Mouse (Mus musculus): Measurements from ENCODE around the gene Sh3bp1. TPM values are rescaled to one million over a fixed set of nuclear protein-coding genes. Genes with fewer than 3 reads are reported as not detected.

Sh3bp1 gene
- polyA plus RNA-seq, 1 experiment from 2014 or later, result 22.7 TPM

- H3K27ac ChIP-seq (replicated peaks), result no peak overlapping the region
- H3K9me3 ChIP-seq (ENCODE audit: control insufficient read depth, low read length), result no peaks in the 10 kb centered on the region
- H3K4me2 ChIP-seq (replicated peaks; ENCODE audit: low read depth), result no peak overlapping the region
- ATAC-seq (ENCODE audit: low FRiP score, low TSS enrichment) (no peak), DNase-seq (ENCODE audit: low spot score) (no peak)
- H3K4me3 ChIP-seq (ENCODE audit: low read depth, low read length), result no peak overlapping the region
- H3K36me3 ChIP-seq (ENCODE audit: control insufficient read depth, insufficient read depth, low read length), result no peaks in the 10 kb centered on the region
- TF ChIP-seq EP300 (optimal IDR thresholded peaks at IDR 0.05), result no peak
- TF ChIP-seq CTCF (IDR thresholded peaks at IDR 0.05; ENCODE audit: low read depth), result no peak
- H3K9ac ChIP-seq (ENCODE audit: low read length), result no peak overlapping the region
- WGBS, result 62% methylated on average over 7 of the region's 7 CpGs
- no peaks in the 10 kb centered on the region for H3K27me3 ChIP-seq (ENCODE audit: control insufficient read depth, insufficient read depth, low read length)
- no peaks in the 10 kb centered on the region for H3K4me1 ChIP-seq (replicated peaks; ENCODE audit: control insufficient read depth, insufficient read depth)
These were observed 42.6 kb upstream of the Sh3bp1 start for GRCm38 (mm10) chr15:78857009-78857408.

- Histone ChIP-seq H3K9ac (ENCODE audit: low read length) (0 out of 2 replicates have a peak overlapping the region, but pooled peaks have one; percentile 4), H3K27me3 (ENCODE audit: control insufficient read depth, insufficient read depth, low read length) (no peaks in the 10 kb centered on the region), H3K9me3 (ENCODE audit: control insufficient read depth, low read length) (no peaks in the 10 kb centered on the region), H3K4me3 (ENCODE audit: low read depth, low read length) (no peak overlapping the region), H3K27ac (replicated peaks) (no peak overlapping the region), H3K4me1 (replicated peaks; ENCODE audit: control insufficient read depth, insufficient read depth) (no peaks in the 10 kb centered on the region), H3K4me2 (replicated peaks; ENCODE audit: low read depth) (no peak overlapping the region), H3K36me3 (ENCODE audit: control insufficient read depth, insufficient read depth, low read length) (no peaks in the 10 kb centered on the region)
- DNase-seq (ENCODE audit: low spot score) (no peak), ATAC-seq (ENCODE audit: low FRiP score, low TSS enrichment) (no peak)
- 75% methylated on average over 4 of the region's 4 CpGs for WGBS
- TF ChIP-seq CTCF (IDR thresholded peaks at IDR 0.05; ENCODE audit: low read depth), result no peak
- TF ChIP-seq EP300 (optimal IDR thresholded peaks at IDR 0.05), result no peak
These were observed 40.3 kb upstream of the Sh3bp1 start for GRCm38 (mm10) chr15:78859311-78859710.

- Histone ChIP-seq H3K27me3 (ENCODE audit: control insufficient read depth, insufficient read depth, low read length) (no peaks in the 10 kb centered on the region), H3K4me2 (replicated peaks; ENCODE audit: low read depth) (no peak overlapping the region), H3K4me1 (replicated peaks; ENCODE audit: control insufficient read depth, insufficient read depth) (no peaks in the 10 kb centered on the region), H3K36me3 (ENCODE audit: control insufficient read depth, insufficient read depth, low read length) (no peaks in the 10 kb centered on the region), H3K9ac (ENCODE audit: low read length) (no peak overlapping the region), H3K9me3 (ENCODE audit: control insufficient read depth, low read length) (no peaks in the 10 kb centered on the region), H3K27ac (replicated peaks) (no peak overlapping the region), H3K4me3 (ENCODE audit: low read depth, low read length) (no peak overlapping the region)
- 62% methylated on average over 6 of the region's 6 CpGs for WGBS
- TF ChIP-seq CTCF (IDR thresholded peaks at IDR 0.05; ENCODE audit: low read depth) (no peak), EP300 (optimal IDR thresholded peaks at IDR 0.05) (no peak)
- ATAC-seq (ENCODE audit: low FRiP score, low TSS enrichment) (no peak), DNase-seq (ENCODE audit: low spot score) (no peak)
These were observed 39.9 kb upstream of the Sh3bp1 start for GRCm38 (mm10) chr15:78859714-78860113.

GRCm38 (mm10) chr15:78862280-78862679 is 37.3 kb upstream of the Sh3bp1 start:
- Histone ChIP-seq H3K27me3 (ENCODE audit: control insufficient read depth, insufficient read depth, low read length) (no peaks in the 10 kb centered on the region), H3K9ac (ENCODE audit: low read length) (no peak overlapping the region), H3K36me3 (ENCODE audit: control insufficient read depth, insufficient read depth, low read length) (no peaks in the 10 kb centered on the region), H3K4me2 (replicated peaks; ENCODE audit: low read depth) (no peak overlapping the region), H3K4me1 (replicated peaks; ENCODE audit: control insufficient read depth, insufficient read depth) (no peaks in the 10 kb centered on the region), H3K27ac (replicated peaks) (no peak overlapping the region), H3K4me3 (ENCODE audit: low read depth, low read length) (no peak overlapping the region), H3K9me3 (ENCODE audit: control insufficient read depth, low read length) (no peaks in the 10 kb centered on the region)
- 90% methylated on average over 5 of the region's 5 CpGs for WGBS
- DNase-seq (ENCODE audit: low spot score) (no peak), ATAC-seq (ENCODE audit: low FRiP score, low TSS enrichment) (no peak)
- no peak for TF ChIP-seq EP300 (optimal IDR thresholded peaks at IDR 0.05)

- WGBS, result 68% methylated on average over 2 of the region's 2 CpGs
- Histone ChIP-seq H3K4me3 (ENCODE audit: low read depth, low read length) (no peak overlapping the region), H3K9ac (ENCODE audit: low read length) (no peak overlapping the region), H3K27ac (replicated peaks) (no peak overlapping the region), H3K27me3 (ENCODE audit: control insufficient read depth, insufficient read depth, low read length) (no peaks in the 10 kb centered on the region), H3K4me2 (replicated peaks; ENCODE audit: low read depth) (no peak overlapping the region), H3K9me3 (ENCODE audit: control insufficient read depth, low read length) (no peaks in the 10 kb centered on the region), H3K4me1 (replicated peaks; ENCODE audit: control insufficient read depth, insufficient read depth) (no peaks in the 10 kb centered on the region; the same call in 1 of the 2 replicates), H3K36me3 (ENCODE audit: control insufficient read depth, insufficient read depth, low read length) (no peaks in the 10 kb centered on the region)
- DNase-seq (ENCODE audit: low spot score) (peak; percentile 37), ATAC-seq (ENCODE audit: low FRiP score, low TSS enrichment) (no peak)
- no peak for TF ChIP-seq EP300 (optimal IDR thresholded peaks at IDR 0.05)
- TF ChIP-seq CTCF (IDR thresholded peaks at IDR 0.05; ENCODE audit: low read depth), result no peak
These were observed 36.4 kb upstream of the Sh3bp1 start for GRCm38 (mm10) chr15:78863154-78863553.

GRCm38 (mm10) chr15:78863852-78864253 is 35.7 kb upstream of the Sh3bp1 start:
- no peak; the same call in 1 of the 2 replicates for ATAC-seq (ENCODE audit: low FRiP score, low TSS enrichment)

More at GRCm38 (mm10) chr15:78863852-78864253, 35.7 kb upstream of the Sh3bp1 start:
- H3K36me3 ChIP-seq (ENCODE audit: control insufficient read depth, insufficient read depth, low read length), result no peaks in the 10 kb centered on the region
- WGBS, result 73% methylated on average over 9 of the region's 13 CpGs
- H3K4me1 ChIP-seq (replicated peaks; ENCODE audit: control insufficient read depth, insufficient read depth), result no peaks in the 10 kb centered on the region; the same call in 1 of the 2 replicates
- no peaks in the 10 kb centered on the region for H3K9me3 ChIP-seq (ENCODE audit: control insufficient read depth, low read length)
- no peak overlapping the region for H3K27ac ChIP-seq (replicated peaks)
- no peaks in the 10 kb centered on the region for H3K27me3 ChIP-seq (ENCODE audit: control insufficient read depth, insufficient read depth, low read length)
- H3K9ac ChIP-seq (ENCODE audit: low read length), result no peak overlapping the region
- TF ChIP-seq CTCF (IDR thresholded peaks at IDR 0.05; ENCODE audit: low read depth), result no peak
- no peak for TF ChIP-seq EP300 (optimal IDR thresholded peaks at IDR 0.05)
- no peak overlapping the region for H3K4me3 ChIP-seq (ENCODE audit: low read depth, low read length)
- H3K4me2 ChIP-seq (replicated peaks; ENCODE audit: low read depth), result no peak overlapping the region
- DNase-seq (ENCODE audit: low spot score), result peak; percentile 49

Data from stomach, postnatal 0 days (tissue).